Mouse (Mus musculus) embryonic fibroblast, embryonic 13.5 days (primary cell): ENCODE results near the gene Rora.

ENCODE experiments used
- CTCF ChIP-seq: IDR thresholded peaks from 2 replicates; pipeline ENCODE4 v1.5.1; 2011; ENCODE audit warnings: mild to moderate bottlenecking, control low read depth, low read length, moderate library complexity, borderline replicate concordance; ENCODE audit not compliant: insufficient read depth
- POLR2A ChIP-seq: IDR thresholded peaks from 2 replicates; pipeline ENCODE4 v1.6.1; 2011; ENCODE audit warnings: low read depth, mild to moderate bottlenecking, control low read depth, low read length, moderate library complexity

GRCm38 (mm10) chr9:68620441-68620840 lies 33.1 kb upstream of the Rora start:
- TF ChIP-seq POLR2A, result no peak
- TF ChIP-seq CTCF, result no peak
